Mouse (Mus musculus): Measurements from ENCODE around the gene Smarcc2. TPM values are rescaled to one million over a fixed set of nuclear protein-coding genes. Genes with fewer than 3 reads are reported as not detected.

Smarcc2 gene
- polyA plus RNA-seq, 1 experiment from 2014 or later = 178 TPM

DNA sequence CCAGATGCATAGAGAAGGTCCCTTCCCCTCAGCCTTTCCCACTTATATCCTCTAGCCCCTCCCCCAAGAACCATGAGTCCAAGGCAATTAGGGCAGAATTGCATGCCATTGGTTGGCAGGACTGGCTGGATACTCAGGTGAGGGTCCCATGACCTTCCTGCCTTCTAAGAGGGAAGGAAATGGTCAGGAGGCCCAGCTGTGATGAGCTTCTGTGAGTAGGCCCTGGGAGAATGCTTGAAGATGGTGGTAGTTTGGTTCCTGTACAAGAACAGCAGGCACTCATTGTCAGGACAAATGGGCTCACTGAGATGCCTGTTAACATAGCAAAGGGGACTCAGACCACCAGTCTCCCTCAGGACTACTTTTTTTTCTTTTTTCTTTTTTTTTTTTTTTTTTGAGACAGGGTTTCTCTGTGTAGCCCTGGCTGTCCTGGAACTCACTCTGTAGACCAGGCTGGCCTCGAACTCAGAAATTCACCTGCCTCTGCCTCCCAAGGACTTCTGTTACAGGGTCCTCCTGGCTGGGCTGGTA is 79.4 kb downstream of the Smarcc2 start:
- Histone ChIP-seq H3K27me3 (replicated peaks; ENCODE audit: control insufficient read depth, insufficient read depth, low read length) (no peaks in the 10 kb centered on the region), H3K4me2 (ENCODE audit: low read length) (no peak overlapping the region), H3K9me3 (replicated peaks; ENCODE audit: control insufficient read depth, low read length) (no peaks in the 10 kb centered on the region), H3K4me3 (ENCODE audit: low read depth, low read length) (no peak overlapping the region), H3K9ac (ENCODE audit: low read length) (no peak overlapping the region), H3K36me3 (ENCODE audit: control insufficient read depth, insufficient read depth, low read length) (peaks cover 23% of the 10 kb centered on the region), H3K4me1 (ENCODE audit: control insufficient read depth, insufficient read depth, low read length) (no peaks in the 10 kb centered on the region), H3K27ac (ENCODE audit: low read depth, low read length) (no peak overlapping the region)
- no peak for ATAC-seq
- 89% methylated on average over 1 of the region's 1 CpGs for WGBS
- no peak for DNase-seq (ENCODE audit: low spot score)

Small RNA genes lying within 50 kb of the gene (microRNA-seq; reads per million reads assigned to microRNA genes)
- gene Mir6916 (not detected), gene Mir8105 (0.40 reads per million)

Other genes starting within 250 kb of the Smarcc2 start
- 22.8 and 23.8 TPM in 2 replicates for gene Spryd4, start 247.4 kb upstream of the Smarcc2 start, polyA plus RNA-seq (2014; fragmentation: Nextera tagmentation; extraction: Ambion mirVana)
- gene Mip, start 233.4 kb upstream of the Smarcc2 start, polyA plus RNA-seq (2014; fragmentation: Nextera tagmentation; extraction: Ambion mirVana) = 0.19 and 0.22 TPM in 2 replicates
- 27.2 and 28.3 TPM in 2 replicates for gene Timeless, start 227.2 kb upstream of the Smarcc2 start, polyA plus RNA-seq (2014; fragmentation: Nextera tagmentation; extraction: Ambion mirVana)
- 0.30 TPM in 1 of 2 replicates, not detected in the other for gene Apon, start 205.2 kb upstream of the Smarcc2 start, polyA plus RNA-seq (2014; fragmentation: Nextera tagmentation; extraction: Ambion mirVana)
- gene Apof, start 190.6 kb upstream of the Smarcc2 start, polyA plus RNA-seq (2014; fragmentation: Nextera tagmentation; extraction: Ambion mirVana) = not detected in 2 replicates
- 11.6 and 17.4 TPM in 2 replicates for gene Stat2, start 188.7 kb upstream of the Smarcc2 start, polyA plus RNA-seq (2014; fragmentation: Nextera tagmentation; extraction: Ambion mirVana)
- not detected in 2 replicates for gene Il23a, start 160.5 kb upstream of the Smarcc2 start, polyA plus RNA-seq (2014; fragmentation: Nextera tagmentation; extraction: Ambion mirVana)
- gene Pan2, start 155.9 kb upstream of the Smarcc2 start, polyA plus RNA-seq (2014; fragmentation: Nextera tagmentation; extraction: Ambion mirVana) = 21.4 and 23.2 TPM in 2 replicates
- gene Cnpy2, start 136.8 kb upstream of the Smarcc2 start, polyA plus RNA-seq (2014; fragmentation: Nextera tagmentation; extraction: Ambion mirVana) = 231 and 256 TPM in 2 replicates
- gene Cs, start 121.5 kb upstream of the Smarcc2 start, polyA plus RNA-seq (2014; fragmentation: Nextera tagmentation; extraction: Ambion mirVana) = 234 and 243 TPM in 2 replicates
- gene Coq10a, start 90.3 kb upstream of the Smarcc2 start, polyA plus RNA-seq (2014; fragmentation: Nextera tagmentation; extraction: Ambion mirVana) = 22.8 and 26.9 TPM in 2 replicates
- 6.8 and 10.3 TPM in 2 replicates for gene Ankrd52, start 82.1 kb upstream of the Smarcc2 start, polyA plus RNA-seq (2014; fragmentation: Nextera tagmentation; extraction: Ambion mirVana)
- not detected in 2 replicates for gene Slc39a5, start 58.0 kb upstream of the Smarcc2 start, polyA plus RNA-seq (2014; fragmentation: Nextera tagmentation; extraction: Ambion mirVana)
- 147 and 180 TPM in 2 replicates for gene Nabp2, start 47.8 kb upstream of the Smarcc2 start, polyA plus RNA-seq (2014; fragmentation: Nextera tagmentation; extraction: Ambion mirVana)
- gene Rnf41, start 47.6 kb upstream of the Smarcc2 start, polyA plus RNA-seq (2014; fragmentation: Nextera tagmentation; extraction: Ambion mirVana) = 94.2 and 107 TPM in 2 replicates
- 732 and 818 TPM in 2 replicates for gene Myl6, start 34.9 kb downstream of the Smarcc2 start, polyA plus RNA-seq (2014; fragmentation: Nextera tagmentation; extraction: Ambion mirVana)
- gene Myl6b, start 39.4 kb downstream of the Smarcc2 start, polyA plus RNA-seq (2014; fragmentation: Nextera tagmentation; extraction: Ambion mirVana) = 4.6 and 5.8 TPM in 2 replicates
- gene Esyt1, start 66.6 kb downstream of the Smarcc2 start, polyA plus RNA-seq (2014; fragmentation: Nextera tagmentation; extraction: Ambion mirVana) = 4.7 and 6.3 TPM in 2 replicates
- gene Zc3h10, start 88.5 kb downstream of the Smarcc2 start, polyA plus RNA-seq (2014; fragmentation: Nextera tagmentation; extraction: Ambion mirVana) = 16.2 and 18.2 TPM in 2 replicates
- 2,276 and 3,259 TPM in 2 replicates for gene Rpl41, start 90.1 kb downstream of the Smarcc2 start, polyA plus RNA-seq (2014; fragmentation: Nextera tagmentation; extraction: Ambion mirVana)
- gene Pa2g4, start 106.7 kb downstream of the Smarcc2 start, polyA plus RNA-seq (2014; fragmentation: Nextera tagmentation; extraction: Ambion mirVana) = 177 and 187 TPM in 2 replicates
- gene Erbb3, start 130.4 kb downstream of the Smarcc2 start, polyA plus RNA-seq (2014; fragmentation: Nextera tagmentation; extraction: Ambion mirVana) = 0.17 and 0.40 TPM in 2 replicates
- gene Rps26, start 167.5 kb downstream of the Smarcc2 start, polyA plus RNA-seq (2014; fragmentation: Nextera tagmentation; extraction: Ambion mirVana) = 522 and 721 TPM in 2 replicates
- 6.5 and 9.2 TPM in 2 replicates for gene Ikzf4, start 186.7 kb downstream of the Smarcc2 start, polyA plus RNA-seq (2014; fragmentation: Nextera tagmentation; extraction: Ambion mirVana)
- gene Suox, start 214.8 kb downstream of the Smarcc2 start, polyA plus RNA-seq (2014; fragmentation: Nextera tagmentation; extraction: Ambion mirVana) = 9.1 and 9.8 TPM in 2 replicates
- 89.4 and 98.8 TPM in 2 replicates for gene Rab5b, start 237.0 kb downstream of the Smarcc2 start, polyA plus RNA-seq (2014; fragmentation: Nextera tagmentation; extraction: Ambion mirVana)
- 0.27 and 0.83 TPM in 2 replicates for gene Pmel, start 244.9 kb downstream of the Smarcc2 start, polyA plus RNA-seq (2014; fragmentation: Nextera tagmentation; extraction: Ambion mirVana)
- 41.0 and 43.8 TPM in 2 replicates for gene Cdk2, start 245.8 kb downstream of the Smarcc2 start, polyA plus RNA-seq (2014; fragmentation: Nextera tagmentation; extraction: Ambion mirVana)

Measured in forebrain, embryonic 14.5 days (tissue).